ENCODE assay signal across 7 mouse cellular contexts in the genomic region with DNA sequence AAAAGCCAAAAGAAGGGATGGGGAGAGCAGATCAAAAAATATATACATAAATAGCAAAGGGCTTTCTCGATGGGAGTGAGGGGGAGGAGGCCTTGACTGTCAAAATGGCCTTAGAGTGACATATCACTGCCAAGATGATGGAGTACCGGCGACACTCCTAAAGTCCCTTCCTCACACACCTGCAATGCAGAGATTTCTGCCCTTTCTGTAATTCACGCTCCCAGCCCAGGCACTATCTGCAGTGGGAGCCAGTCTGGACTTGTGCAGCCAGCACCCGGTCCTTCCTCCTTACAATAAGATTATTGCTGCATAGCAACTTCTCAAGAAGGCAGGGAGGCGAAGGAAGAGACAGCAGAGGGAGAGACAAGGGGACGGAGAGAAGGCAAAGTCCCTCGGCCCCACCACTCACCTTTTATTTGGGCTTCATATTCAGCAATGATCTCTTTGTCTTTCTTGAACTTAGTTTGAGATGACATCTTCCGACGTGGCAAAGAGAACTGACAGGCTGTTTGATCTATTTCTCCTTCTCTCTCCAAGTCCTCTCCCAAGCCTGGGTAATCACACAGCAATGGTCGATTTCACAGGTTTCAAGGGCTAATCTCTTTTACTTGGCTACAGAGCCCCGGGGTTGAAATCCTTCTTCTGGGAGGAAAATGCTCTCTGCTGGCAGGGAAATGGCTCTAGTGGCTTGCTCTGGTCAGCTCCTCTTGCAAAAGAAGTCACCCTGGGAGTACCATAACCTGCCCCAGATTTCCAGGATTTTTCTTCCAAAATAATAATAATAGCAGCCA. TPM values are rescaled to one million over a fixed set of nuclear protein-coding genes. Genes with fewer than 3 reads are reported as not detected.
DNase-seq lines count a peak whose midpoint lies in the region; ATAC-seq and TF ChIP-seq lines count a peak whose summit lies in the region.

No protein-coding gene starts in this region.

- H3K4me1 ChIP-seq in lung, embryonic 16.5 days (replicated peaks; ENCODE audit: control insufficient read depth, insufficient read depth, low read length) = peaks cover 30% of the 10 kb centered on the region
- H3K4me1 ChIP-seq in forebrain, embryonic 10.5 days = peaks cover 81% of the 10 kb centered on the region
- peaks cover 23% of the 10 kb centered on the region for H3K4me1 ChIP-seq in intestine, embryonic 16.5 days (ENCODE audit: control insufficient read depth, insufficient read depth, low read length)

- peak overlapping the region; percentile 86 for H3K4me2 ChIP-seq in lung, embryonic 16.5 days (ENCODE audit: low read depth, low read length)
- H3K4me2 ChIP-seq in intestine, embryonic 16.5 days (ENCODE audit: low read depth, low read length) = peak overlapping the region; percentile 89
- H3K4me2 ChIP-seq in myocyte (ENCODE audit: low read depth) = peak overlapping the region; percentile 75

- 9% methylated on average over 12 of the region's 12 CpGs for WGBS in lung, embryonic 16.5 days
- WGBS in forebrain, embryonic 10.5 days = 3% methylated on average over 12 of the region's 12 CpGs
- WGBS in intestine, embryonic 16.5 days = 11% methylated on average over 12 of the region's 12 CpGs

- DNase-seq in lung, adult 18-20 months = no peak
- DNase-seq in brain, embryonic 14.5 days (ENCODE audit: low read depth) = peak; percentile 78
- peak; percentile 32 for DNase-seq in forebrain, embryonic 10.5 days (ENCODE audit: extremely low spot score, low spot score)
- no peak for DNase-seq in natural killer cell, adult 2 months (ENCODE audit: low spot score in 2 of 2)

- H3K27me3 ChIP-seq in lung, embryonic 16.5 days (ENCODE audit: control insufficient read depth, insufficient read depth, low read depth, low read length) = no peaks in the 10 kb centered on the region
- H3K27me3 ChIP-seq in forebrain, embryonic 10.5 days (ENCODE audit: poor library complexity, severe bottlenecking) = no peaks in the 10 kb centered on the region
- H3K27me3 ChIP-seq in intestine, embryonic 16.5 days (replicated peaks; ENCODE audit: control insufficient read depth, insufficient read depth, low read length) = no peaks in the 10 kb centered on the region
- no peaks in the 10 kb centered on the region for H3K27me3 ChIP-seq in myocyte (ENCODE audit: control insufficient read depth, insufficient read depth, insufficient read length)

- H3K36me3 ChIP-seq in lung, embryonic 16.5 days (ENCODE audit: control insufficient read depth, insufficient read depth, low read length) = no peaks in the 10 kb centered on the region
- peaks cover 28% of the 10 kb centered on the region for H3K36me3 ChIP-seq in forebrain, embryonic 10.5 days (replicated peaks)
- no peaks in the 10 kb centered on the region for H3K36me3 ChIP-seq in intestine, embryonic 16.5 days (ENCODE audit: control insufficient read depth, insufficient read depth, low read length)
- no peaks in the 10 kb centered on the region for H3K36me3 ChIP-seq in myocyte (ENCODE audit: control insufficient read depth, insufficient read depth)

- peak; percentile 14; the same call in 1 of the 2 replicates for ATAC-seq in lung, embryonic 16.5 days (ENCODE audit: low read depth)
- peak; percentile 6; the same call in 1 of the 2 replicates for ATAC-seq in intestine, embryonic 16.5 days

- H3ac ChIP-seq in myocyte (ENCODE audit: control insufficient read depth, insufficient read length) = peak overlapping the region; percentile 7

- no peak overlapping the region for H3K27ac ChIP-seq in lung, embryonic 16.5 days (ENCODE audit: low read length)
- H3K27ac ChIP-seq in forebrain, embryonic 10.5 days = peak overlapping the region; percentile 92
- H3K27ac ChIP-seq in intestine, embryonic 16.5 days (ENCODE audit: low read length) = peak overlapping the region; percentile 29; the same call in 1 of the 2 replicates

- no peak for TF ChIP-seq POLR2A in brain, embryonic 14.5 days (IDR thresholded peaks at IDR 0.05; ENCODE audit: borderline replicate concordance, extremely low read depth, insufficient read depth, insufficient read length, poor library complexity, severe bottlenecking)
- no peak for TF ChIP-seq POLR2A in myocyte (IDR thresholded peaks at IDR 0.05; ENCODE audit: insufficient read length, low read depth)

- no peaks in the 10 kb centered on the region for H3K9me3 ChIP-seq in lung, embryonic 16.5 days (ENCODE audit: control insufficient read depth, low read length)
- H3K9me3 ChIP-seq in forebrain, embryonic 10.5 days = peaks cover 6% of the 10 kb centered on the region; the same call in 1 of the 2 replicates
- no peaks in the 10 kb centered on the region for H3K9me3 ChIP-seq in intestine, embryonic 16.5 days (ENCODE audit: control insufficient read depth, low read length)

- peaks cover 30% of the 10 kb centered on the region for H3K79me2 ChIP-seq in myocyte (ENCODE audit: control insufficient read depth, insufficient read depth)

- H3K4me3 ChIP-seq in lung, embryonic 16.5 days (ENCODE audit: low read length) = peak overlapping the region; percentile 71
- peak overlapping the region; percentile 77 for H3K4me3 ChIP-seq in forebrain, embryonic 10.5 days
- peak overlapping the region; percentile 68 for H3K4me3 ChIP-seq in intestine, embryonic 16.5 days (ENCODE audit: low read length)
- H3K4me3 ChIP-seq in myocyte = peak overlapping the region; percentile 76

- peak overlapping the region; percentile 73 for H3K9ac ChIP-seq in lung, embryonic 16.5 days (ENCODE audit: low read length)
- peak overlapping the region; percentile 78 for H3K9ac ChIP-seq in intestine, embryonic 16.5 days (ENCODE audit: low read depth, low read length)

- no peak for TF ChIP-seq CTCF in brain, embryonic 14.5 days (IDR thresholded peaks at IDR 0.05; ENCODE audit: borderline replicate concordance, extremely low read depth, insufficient read depth, insufficient read length)

TF ChIP-seq in myocyte, 11 proteins besides CTCF, POLR2A, EP300 and RAD21:
- TF ChIP-seq MAX (IDR thresholded peaks at IDR 0.05; ENCODE audit: low read depth) (no peak), MYOG (IDR thresholded peaks at IDR 0.05; ENCODE audit: control insufficient read depth in 1 of 3, insufficient read depth in 1 of 3, insufficient read length in 2 of 3, low read depth in 2 of 3) (no peak), CEBPB (IDR thresholded peaks at IDR 0.05; ENCODE audit: insufficient read depth, poor library complexity, severe bottlenecking) (no peak), REST (IDR thresholded peaks at IDR 0.05; ENCODE audit: insufficient read depth, insufficient read length) (no peak), TCF3 (IDR thresholded peaks at IDR 0.05; ENCODE audit: insufficient read length, low read depth) (no peak), SRF (IDR thresholded peaks at IDR 0.05; ENCODE audit: control insufficient read depth, insufficient read length, low read depth) (no peak), MYOD1 (IDR thresholded peaks at IDR 0.05; ENCODE audit: control insufficient read depth in 1 of 3, insufficient read length in 2 of 3, low read depth in 2 of 3) (no peak)

RNA-seq across cellular contexts. Expression of gene Srgap3, which starts 0.8 kb away (rescaled TPM):
- 2.2 and 3.3 TPM in 2 replicates for polyA plus RNA-seq in lung, embryonic 16.5 days (2015; fragmentation: Nextera tagmentation; extraction: Ambion mirVana)
- 61.0 and 112 TPM in 2 replicates for polyA plus RNA-seq in brain, embryonic 14.5 days (2012; rRNA removed)
- polyA plus RNA-seq in forebrain, embryonic 10.5 days (2016; fragmentation: Nextera tagmentation; extraction: Ambion mirVana) = 14.8 and 16.5 TPM in 2 replicates
- 2.1 and 3.5 TPM in 2 replicates for polyA plus RNA-seq in intestine, embryonic 16.5 days (2015; fragmentation: Nextera tagmentation; extraction: Ambion mirVana)
- polyA plus RNA-seq in myocyte (2012; fragmentation: generic; extraction: Trizol) = 6.9 TPM

Comparison
In these comparisons a context has a peak if more than half of its experiments do, and no peak if none do; other contexts are left out.
1. DNase-seq: peak in brain, embryonic 14.5 days (single experiment) and forebrain, embryonic 10.5 days (single experiment); none in lung, adult 18-20 months (0 of 2) and natural killer cell, adult 2 months (0 of 2).
2. Peak in every context shown above with its lines, with median percentiles within 50 percentile points of each other: H3K4me2 ChIP-seq and H3K4me3 ChIP-seq.